Mouse (Mus musculus): ENCODE data around the gene Dph2. TPM values are rescaled to one million over a fixed set of nuclear protein-coding genes. Genes with fewer than 3 reads are reported as not detected.

Gene Dph2
- 9.5 and 13.0 TPM in 2 replicates for total RNA-seq (2015)
- 8.3 and 10.3 TPM in 2 replicates for total RNA-seq (2017)

DNA sequence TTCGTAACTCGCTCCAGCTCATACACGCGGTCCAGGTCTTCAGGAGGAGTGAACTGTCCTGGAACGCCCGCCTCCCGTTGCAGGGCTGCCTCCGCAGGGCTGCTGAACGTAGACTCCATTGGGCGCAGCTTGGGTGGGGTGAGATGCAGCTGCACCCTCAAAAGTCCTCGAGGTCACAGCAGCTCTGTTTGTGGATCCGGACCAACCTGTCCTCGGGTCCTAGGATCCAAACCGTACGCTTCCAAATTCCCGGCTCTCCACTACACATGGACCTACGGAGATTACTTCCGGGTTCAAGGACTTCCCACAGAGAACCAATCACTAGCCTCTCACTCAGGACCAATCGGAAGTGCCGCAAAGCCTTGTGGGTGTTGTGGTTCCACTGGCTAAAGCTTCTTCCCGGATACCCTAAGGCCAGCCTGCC is at the start of gene Dph2:
TSS of gene Dph2 (minus strand) at position 295 of the 424 bp plus-strand sequence.
- ATAC-seq (replicated peaks; ENCODE audit: poor library complexity) = peak; percentile 89

DNA sequence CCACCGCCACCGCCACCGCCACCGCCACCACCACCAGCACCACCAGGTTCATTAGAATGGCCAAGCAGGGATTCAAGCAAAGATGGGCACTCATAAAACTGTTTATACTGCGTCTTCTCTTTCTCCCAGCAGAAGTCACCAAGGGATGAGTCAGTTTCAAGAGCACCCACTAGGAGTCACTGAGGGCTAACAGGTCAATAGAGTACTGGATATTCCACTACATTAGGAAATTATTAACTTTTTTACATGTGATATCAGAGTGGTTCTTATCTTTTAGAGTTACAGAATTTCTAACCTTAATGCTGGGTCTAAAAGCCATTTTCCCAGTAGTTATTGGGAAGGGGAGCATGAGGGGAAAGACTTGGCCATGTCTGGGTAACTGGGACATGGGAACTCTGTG is 45.1 kb upstream of the Dph2 start:
- ATAC-seq (replicated peaks; ENCODE audit: poor library complexity) = no peak

DNA sequence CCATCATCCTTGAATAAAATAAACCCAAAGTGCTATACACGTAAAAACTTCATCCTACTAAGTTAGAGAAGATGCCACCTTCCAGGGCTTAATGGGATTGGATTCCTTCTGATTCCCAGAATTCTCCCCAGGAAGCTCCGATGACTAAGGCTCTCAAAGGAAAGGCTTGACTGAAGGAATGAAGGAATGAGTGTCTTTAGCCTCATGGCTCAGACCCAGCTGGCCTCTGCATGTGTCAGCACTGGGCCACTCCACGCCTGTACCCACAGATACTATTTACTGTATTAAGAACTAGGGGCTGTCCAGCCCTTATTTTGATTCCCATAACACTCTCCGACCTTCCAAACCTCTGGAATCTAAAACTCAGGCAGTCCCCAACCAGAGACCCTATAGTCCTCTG is 42.2 kb upstream of the Dph2 start:
- no peak for ATAC-seq (replicated peaks; ENCODE audit: poor library complexity)

DNA sequence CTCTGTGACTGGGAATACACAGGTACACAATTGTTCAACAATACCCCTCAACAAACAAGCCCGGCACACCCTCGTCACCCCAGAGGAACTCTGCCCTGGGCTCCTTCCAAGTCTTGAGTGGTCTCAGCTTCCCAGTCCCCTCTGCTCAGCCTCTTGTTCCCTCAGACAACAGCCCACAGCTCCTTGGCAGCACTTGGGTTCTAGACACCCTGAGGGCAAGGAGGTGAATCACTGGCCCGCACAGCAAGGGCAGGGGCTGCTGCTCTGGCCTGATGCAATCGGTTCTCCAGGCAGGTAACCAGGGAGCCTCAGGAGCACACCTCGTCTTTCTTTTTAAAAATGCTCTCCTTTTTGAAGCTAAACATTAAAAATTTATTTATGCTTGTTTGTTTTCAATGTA is 41.4 kb upstream of the Dph2 start:
- ATAC-seq (replicated peaks; ENCODE audit: poor library complexity) = no peak

DNA sequence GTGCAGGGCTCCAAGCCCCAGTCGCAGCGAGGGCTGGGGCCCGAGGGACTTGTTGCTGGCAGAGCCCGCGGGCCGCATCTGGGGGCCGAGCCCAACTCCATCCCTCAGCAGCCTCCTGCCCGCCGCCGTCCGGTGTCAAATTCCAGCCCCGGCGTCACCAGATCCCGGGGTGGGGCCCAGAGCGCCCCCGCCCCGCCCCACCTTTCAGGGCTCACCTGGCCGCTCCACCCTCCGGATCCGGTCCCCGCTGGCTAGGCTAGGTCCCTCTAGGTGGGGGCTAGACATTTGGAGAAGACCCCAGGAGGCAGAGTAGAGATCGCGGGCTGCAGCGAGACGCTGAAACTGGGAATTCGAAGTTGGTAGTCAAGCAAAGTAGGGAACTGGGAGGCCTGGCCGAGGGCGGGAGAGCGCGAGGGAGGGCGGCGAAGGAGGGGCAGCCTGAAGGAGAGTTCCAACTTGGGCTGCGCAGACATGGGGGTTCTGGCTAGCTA is 37.6 kb upstream of the Dph2 start, which contains the start of gene Artn:
TSS of gene Artn (minus strand) at position 373 of the 491 bp plus-strand sequence.
- ATAC-seq (replicated peaks; ENCODE audit: poor library complexity) = no peak

DNA sequence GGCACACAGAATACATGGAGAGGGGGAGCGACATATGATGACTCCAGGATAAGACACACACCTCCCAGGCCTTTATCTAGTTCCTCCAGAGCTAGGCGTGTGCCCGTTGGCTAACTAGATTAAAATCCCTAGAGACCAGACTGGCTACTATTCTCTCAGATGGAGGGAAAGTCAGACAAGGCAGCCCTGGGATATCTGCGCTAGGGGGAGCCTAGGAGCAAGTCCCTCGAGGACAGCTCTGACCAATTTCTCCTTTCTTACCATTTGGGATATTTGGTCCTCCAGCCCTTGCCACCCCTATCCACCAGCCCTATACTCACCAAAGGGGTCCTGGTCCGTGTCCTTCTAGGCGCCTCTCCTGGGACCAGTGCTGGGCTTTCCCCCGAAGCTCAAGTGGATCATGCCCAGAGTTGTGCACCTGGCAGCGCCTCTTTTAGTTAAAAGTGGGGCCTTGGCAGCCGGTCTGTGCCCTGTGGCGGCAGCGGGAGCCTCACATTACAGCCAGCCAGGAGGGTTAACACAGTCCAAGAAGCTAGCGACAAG is 36.9 kb upstream of the Dph2 start:
- peak; percentile 86 for ATAC-seq (replicated peaks; ENCODE audit: poor library complexity)

DNA sequence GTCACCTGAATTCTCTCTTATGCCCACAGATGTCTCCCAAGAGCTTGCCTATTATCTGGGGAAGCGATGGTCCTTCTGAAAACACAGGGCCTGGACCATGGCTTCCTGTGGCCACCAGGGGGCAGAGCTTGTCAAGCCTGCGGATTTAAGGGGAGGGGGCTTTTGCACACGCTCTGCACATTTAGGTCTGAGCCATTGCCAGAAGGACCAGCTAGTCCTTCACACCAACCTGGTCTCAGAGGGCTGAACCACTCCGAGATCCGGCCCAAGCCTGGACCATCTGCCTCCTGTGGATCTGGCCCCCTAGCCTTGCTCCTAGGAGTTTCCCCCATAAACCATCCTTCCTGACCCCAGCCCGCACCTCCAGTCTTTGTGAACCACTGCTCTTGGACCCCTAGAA is 36.4 kb upstream of the Dph2 start:
- ATAC-seq (replicated peaks; ENCODE audit: poor library complexity) = peak; percentile 46

DNA sequence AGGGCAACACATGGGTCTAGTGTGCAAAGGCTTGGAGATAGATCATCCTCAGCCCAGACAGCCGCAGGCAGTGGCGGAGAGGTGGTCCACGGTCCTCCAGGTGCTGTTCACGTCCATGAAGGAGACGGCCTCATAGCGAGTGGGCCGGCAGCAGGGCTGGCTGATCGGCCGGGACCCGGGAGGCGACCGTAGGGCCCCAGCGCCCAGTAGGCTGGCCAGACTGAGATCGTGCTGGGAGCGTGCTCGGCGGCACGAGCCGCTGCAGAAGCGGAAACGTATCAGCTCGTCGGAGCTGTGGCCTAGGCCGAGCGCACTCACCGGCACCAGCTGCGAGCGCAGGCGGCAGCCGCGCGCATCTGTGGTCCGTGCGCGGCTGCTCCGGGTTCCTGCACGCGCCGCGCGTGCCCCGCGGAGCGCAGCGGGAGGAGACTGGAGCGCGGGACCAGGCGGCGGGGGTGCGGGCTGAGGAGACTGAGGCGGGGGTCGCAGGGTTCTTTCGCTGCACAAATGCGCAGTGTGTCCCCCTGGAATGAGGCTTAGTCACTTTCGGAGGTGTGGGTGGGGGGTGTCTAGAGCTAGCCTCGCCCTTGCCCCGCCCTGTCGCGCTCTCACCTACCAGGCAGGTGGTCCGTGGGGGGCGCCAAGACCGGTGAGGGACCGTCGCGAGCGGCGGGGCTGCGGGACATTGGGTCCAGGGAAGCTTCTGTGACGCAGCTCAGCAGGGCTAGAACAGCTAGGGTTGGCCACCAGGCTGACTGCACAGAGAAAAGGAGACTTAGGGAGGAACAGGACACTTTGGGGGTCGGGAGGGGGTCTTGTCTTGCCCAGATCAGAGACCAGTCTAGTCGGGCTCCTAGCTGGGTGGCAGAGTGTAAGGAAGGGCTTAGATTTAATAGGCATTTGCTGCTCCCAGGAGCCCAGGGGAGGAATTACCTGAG is 35.0 kb upstream of the Dph2 start:
- ATAC-seq (replicated peaks; ENCODE audit: poor library complexity) = peak; percentile 25

DNA sequence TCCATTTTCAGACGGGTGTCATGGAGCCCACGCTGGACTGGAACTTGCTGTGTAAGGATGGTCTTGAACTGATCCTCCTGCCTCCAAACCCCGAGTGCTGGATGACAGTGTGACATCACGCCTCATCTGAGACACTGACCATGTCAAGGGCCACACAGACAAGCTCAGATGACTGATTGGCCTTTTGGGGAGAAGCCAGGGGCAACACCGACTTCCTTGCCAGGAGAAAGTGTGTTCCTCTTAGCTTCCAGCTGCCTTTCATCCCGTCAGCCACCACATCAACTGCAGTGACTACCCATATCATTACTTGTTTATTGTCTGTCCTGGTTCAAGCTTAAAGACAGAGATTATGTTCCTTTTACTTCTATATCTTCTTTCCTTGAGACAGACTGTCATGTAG is 33.1 kb upstream of the Dph2 start:
- no peak for ATAC-seq (replicated peaks; ENCODE audit: poor library complexity)

DNA sequence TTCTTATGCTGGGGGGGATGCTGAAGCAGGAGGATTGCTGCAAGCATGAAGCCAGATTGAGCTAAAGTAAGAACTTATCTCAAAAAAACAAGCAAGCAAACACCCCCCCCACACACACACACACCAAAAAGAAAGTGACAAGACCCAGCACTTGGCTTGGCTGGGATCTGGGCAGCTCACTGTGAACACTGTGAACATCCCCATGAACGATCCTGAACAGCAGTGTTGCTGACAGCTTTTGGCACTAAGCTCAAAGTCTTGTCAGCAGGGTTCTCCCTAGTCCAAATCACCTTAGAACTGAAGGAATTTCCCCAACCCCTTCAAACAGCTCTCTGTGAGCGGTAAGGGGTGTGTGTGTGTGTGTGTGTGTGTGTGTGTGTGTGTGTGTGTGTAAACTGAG is 31.6 kb upstream of the Dph2 start:
- no peak for ATAC-seq (replicated peaks; ENCODE audit: poor library complexity)

DNA sequence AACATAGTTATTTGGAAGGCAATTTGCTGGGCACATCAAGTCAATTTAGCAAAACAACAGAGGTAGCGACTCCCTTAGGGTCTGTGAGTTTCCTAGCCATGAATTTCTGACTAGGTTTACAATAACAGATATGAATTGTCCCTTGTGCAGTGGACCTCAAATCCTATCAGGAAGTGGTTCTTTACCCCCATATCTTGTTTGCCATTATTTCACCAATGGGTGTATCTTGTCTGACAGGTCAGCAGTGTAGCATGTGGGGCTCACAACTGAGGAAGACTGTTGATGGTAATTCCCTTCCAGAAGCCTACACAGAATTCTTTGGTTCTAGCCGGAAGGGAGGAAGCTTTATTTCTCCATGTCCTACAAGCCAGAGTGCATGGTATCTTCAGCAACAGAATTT is 29.5 kb upstream of the Dph2 start:
- ATAC-seq (replicated peaks; ENCODE audit: poor library complexity) = no peak

DNA sequence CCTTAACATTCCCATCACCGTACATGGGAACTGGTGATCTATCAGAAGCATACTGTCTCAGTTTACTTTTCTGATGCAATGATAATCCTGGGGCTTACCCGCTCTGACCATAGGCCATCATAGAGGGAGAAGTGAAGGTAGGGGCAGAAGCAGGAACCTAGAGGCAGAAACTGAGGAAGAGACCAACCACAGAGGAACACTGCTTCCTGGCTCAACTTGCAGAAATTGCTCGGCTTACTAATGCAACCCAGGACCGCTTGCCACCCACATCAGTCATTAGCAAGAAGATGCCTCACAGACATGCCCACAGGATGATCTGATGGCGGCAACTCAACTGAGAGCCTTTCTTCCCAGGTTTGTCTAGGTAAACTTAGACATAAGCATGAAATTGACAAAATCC is 26.9 kb upstream of the Dph2 start:
- peak; percentile 20; the same call in 1 of the 2 replicates for ATAC-seq (replicated peaks; ENCODE audit: poor library complexity)

DNA sequence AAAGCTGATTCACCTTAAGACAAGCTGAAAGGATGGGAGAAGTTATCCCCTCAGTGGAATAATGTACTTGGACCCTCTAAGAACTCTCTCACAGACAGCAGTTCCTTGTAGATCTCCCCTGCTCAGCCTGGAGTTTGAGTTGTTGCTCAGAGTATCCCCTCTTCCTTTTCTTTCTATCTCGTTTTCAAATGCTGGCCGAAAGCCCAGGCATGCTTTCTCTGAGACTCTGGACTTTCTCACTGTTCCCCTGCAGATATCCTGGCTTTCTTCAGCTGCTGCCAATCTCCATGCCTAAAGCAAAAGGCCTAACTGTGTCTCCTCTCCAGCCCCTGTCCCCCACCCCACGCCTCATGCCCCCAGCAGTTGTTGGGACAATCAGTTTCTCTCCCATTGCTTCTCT is 26.4 kb upstream of the Dph2 start:
- ATAC-seq (replicated peaks; ENCODE audit: poor library complexity) = no peak

DNA sequence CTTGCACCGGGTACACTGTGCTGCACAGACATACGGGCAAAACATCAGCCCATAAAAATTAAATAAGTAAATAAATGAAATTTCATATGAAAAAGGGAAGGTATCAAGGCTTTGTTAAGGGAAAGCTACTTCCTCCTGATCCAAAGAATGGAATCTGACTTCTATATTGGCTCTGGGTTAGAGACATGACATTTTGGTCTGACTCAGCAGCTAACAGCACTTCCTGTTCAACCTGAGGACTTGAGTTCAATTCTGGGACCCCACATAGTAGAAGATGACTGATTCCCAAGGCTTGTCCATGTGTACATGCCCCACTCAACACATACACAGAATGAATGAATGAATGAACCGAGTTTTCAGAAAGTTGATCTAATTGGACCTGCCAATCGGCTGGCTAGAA is 26.0 kb upstream of the Dph2 start:
- no peak for ATAC-seq (replicated peaks; ENCODE audit: poor library complexity)

DNA sequence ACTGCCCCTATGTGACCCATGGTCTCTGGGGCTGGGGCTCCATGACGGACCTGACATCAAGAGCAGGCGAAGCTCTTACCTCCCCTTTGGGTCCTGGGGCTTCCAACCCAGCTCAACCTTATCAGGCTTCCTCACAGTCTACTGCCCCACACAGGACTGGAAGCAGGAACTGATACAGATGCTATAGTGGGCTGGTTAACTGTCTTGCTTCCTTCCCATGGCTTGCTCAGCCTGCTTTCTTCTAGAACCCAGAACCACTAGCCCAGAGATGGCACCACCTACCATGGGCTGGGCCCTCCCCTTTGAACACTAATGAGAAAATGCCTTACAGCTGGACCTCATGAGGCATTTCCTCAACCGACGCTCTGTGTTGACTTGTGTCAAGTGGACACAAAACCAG is 25.6 kb upstream of the Dph2 start:
- ATAC-seq (replicated peaks; ENCODE audit: poor library complexity) = no peak

DNA sequence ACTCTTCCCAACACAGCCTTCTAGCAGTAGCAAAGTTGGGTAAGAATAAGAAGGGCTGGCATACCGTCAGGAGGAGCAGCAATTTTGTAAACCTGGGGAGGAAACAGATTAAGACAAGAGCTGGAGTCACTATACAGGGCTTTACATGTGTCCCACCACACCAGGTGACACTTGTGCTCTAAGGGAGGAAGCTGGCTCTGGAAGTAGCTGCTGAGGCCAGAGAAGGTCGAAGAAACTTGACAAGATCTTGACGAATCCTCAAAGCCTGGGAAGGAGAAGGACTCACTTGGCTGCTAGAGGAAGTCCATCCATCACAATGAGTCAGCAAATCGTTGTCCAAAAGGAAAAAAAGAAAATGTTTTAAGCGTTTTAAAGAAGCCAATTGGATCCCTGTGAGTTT is 24.6 kb upstream of the Dph2 start:
- ATAC-seq (replicated peaks; ENCODE audit: poor library complexity) = no peak

DNA sequence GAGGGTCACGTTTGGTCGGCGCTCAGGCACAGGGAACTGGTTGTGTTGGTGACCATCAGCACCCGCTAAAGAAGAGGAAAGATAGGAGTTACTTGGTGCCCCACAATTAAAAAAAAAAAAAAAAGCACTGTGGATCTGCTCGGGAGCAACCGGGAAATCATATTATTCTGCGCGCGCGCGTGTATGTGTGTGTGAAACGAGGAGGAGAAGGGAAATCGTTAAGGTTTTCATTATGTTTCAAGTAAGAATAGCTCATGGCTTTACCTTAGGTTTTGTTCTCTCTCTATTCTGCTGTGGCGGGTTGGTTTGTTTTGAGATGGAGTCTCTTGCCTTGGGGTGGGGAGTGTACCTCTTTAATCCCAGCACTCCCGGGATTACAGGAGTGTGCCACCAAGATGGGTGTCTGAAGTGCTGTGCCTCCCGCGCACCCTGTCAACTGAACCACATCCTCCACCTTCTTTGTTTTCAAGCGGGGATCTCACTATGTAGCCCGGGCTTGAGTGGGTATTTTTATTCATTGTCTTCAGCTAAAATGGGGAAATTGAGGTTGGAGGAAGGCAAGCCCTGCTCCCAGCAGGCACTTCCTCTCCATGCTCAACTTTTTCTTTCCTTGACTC is 23.8 kb upstream of the Dph2 start:
- ATAC-seq (replicated peaks; ENCODE audit: poor library complexity) = 0 out of 2 replicates have a peak, but pooled peaks have one; percentile 4

DNA sequence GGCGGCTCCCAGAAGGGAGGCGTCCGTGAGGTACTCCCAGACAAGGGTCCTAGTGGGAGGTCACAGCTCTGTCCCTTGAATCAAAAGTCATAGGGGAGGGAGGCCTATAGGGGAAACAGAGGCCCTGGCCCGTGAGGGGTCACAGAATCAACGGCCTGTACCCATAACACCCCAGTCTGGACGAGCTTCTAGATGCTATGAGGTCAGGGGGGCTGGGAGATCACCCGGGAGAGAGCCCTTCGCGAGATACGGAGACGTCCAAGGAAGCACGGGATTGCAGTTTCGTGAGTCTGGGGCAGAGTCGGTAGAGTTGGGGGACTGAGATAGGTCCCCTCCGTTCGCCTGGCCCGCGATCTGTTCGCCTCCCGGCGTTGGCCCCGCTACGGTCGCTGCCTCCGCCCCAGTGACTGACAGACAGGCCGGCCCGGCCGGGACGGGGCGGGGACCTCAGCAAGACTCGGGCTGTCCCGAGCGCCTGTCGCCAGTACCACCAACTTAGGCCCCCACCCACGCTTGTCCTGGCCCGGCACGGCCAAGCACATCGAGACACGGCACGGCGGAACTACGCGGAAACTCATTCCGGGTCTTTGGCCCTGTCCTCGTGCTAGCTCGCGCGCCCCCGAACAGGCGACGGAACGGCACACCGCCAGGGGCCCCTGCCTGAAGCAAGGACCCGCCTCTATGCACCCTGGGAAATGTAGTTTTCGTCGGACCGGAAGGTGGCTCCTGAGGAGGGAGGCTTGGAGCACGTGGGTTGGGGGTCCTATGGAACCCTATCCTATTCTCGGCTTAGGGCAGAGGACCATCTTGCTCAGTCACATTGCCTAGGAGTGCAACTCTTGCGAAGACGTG is 23.0 kb upstream of the Dph2 start, which contains the start of gene Ipo13:
TSS of gene Ipo13 (minus strand) at position 409 of the 852 bp plus-strand sequence.
- peak; percentile 83 for ATAC-seq (replicated peaks; ENCODE audit: poor library complexity)

DNA sequence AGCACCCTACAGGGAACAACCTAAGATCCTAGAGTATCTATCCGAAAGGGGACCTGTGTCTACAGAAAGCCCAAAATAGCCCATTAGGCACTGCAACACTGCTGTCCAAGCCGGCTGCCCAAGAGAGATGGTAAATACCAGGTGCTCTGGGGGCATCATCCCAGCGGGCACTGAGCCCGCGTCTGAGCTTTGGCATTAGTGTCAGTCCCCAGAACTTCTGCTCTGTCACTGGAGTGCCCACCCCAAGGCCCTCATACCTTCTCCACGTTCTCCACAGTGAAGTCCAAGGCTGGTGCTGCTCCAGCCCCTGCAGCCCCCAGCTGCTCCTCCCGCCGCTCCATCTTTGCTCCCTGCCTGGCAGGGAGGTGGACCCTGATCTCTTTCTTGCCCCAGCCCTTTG is 22.2 kb upstream of the Dph2 start:
- ATAC-seq (replicated peaks; ENCODE audit: poor library complexity) = no peak

DNA sequence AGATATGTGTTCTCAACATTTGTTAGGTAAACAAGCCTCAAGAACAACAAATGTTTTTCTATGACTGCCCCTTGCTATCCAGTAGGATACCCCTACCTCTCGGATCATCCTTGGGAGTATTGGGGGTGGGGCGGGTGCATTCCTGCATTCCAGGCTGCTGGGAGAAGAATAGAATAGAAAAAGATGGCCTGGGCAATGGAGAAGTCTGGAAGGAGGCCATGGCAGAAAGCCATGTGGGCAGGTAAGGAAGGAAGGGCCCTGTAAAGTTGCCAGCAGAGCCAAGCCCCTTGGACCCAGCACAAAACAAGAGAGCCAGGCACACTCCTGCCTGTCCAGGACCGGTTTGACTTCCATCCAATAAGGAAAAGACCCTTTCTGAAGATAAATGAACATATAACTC is 21.6 kb upstream of the Dph2 start:
- ATAC-seq (replicated peaks; ENCODE audit: poor library complexity) = no peak
